Mouse (Mus musculus): ENCODE measurements around the gene Ahnak. TPM values are rescaled to one million over a fixed set of nuclear protein-coding genes. Genes with fewer than 3 reads are reported as not detected.
A peak's percentile ranks its signal among the peaks of the same experiment; 100 is the strongest.
"Not testable (repeated sequence)": the region's sequence is repeated elsewhere in the genome, so short reads cannot be mapped to it uniquely, and the experiment has no call there.

Gene Ahnak
- polyA plus RNA-seq, 1 experiment from 2014 or later: 3.0 TPM

GRCm38 (mm10) chr19:8972491-8972890 is 16.6 kb upstream of the Ahnak start:
- H3K27me3 ChIP-seq; ATAC-seq (ENCODE audit: insufficient read depth); H3K9me3 ChIP-seq (replicated peaks); H3K9ac ChIP-seq; H3K4me2 ChIP-seq; H3K4me3 ChIP-seq (replicated peaks); H3K27ac ChIP-seq (replicated peaks): not testable (repeated sequence)
- 76% methylated on average over 8 of the region's 8 CpGs for WGBS (ENCODE audit: insufficient replicate concordance)
- peaks cover 20% of the 10 kb centered on the region for H3K4me1 ChIP-seq (replicated peaks)
- peaks cover 89% of the 10 kb centered on the region for H3K36me3 ChIP-seq (replicated peaks)

GRCm38 (mm10) chr19:8974638-8975037 is 14.4 kb upstream of the Ahnak start:
- Histone ChIP-seq H3K27me3 (no peaks in the 10 kb centered on the region), H3K9ac (no peak overlapping the region), H3K36me3 (replicated peaks) (peaks cover 99% of the 10 kb centered on the region), H3K9me3 (replicated peaks) (no peaks in the 10 kb centered on the region), H3K4me1 (replicated peaks) (0 out of 2 replicates have a peak, but pooled peaks cover 8% of the 10 kb centered on the region), H3K4me3 (replicated peaks) (no peak overlapping the region), H3K27ac (replicated peaks) (no peak overlapping the region), H3K4me2 (no peak overlapping the region)
- no peak for ATAC-seq (ENCODE audit: insufficient read depth)
- 79% methylated on average over 1 of the region's 1 CpGs for WGBS (ENCODE audit: insufficient replicate concordance)

GRCm38 (mm10) chr19:8975491-8975890 is 13.6 kb upstream of the Ahnak start:
- H3K27ac ChIP-seq (replicated peaks): no peak overlapping the region
- H3K9me3 ChIP-seq (replicated peaks): no peaks in the 10 kb centered on the region
- 87% methylated on average over 2 of the region's 2 CpGs for WGBS (ENCODE audit: insufficient replicate concordance)
- H3K9ac ChIP-seq: no peak overlapping the region
- H3K4me1 ChIP-seq (replicated peaks): 0 out of 2 replicates have a peak, but pooled peaks cover 6% of the 10 kb centered on the region
- H3K27me3 ChIP-seq: no peaks in the 10 kb centered on the region
- peaks cover 99% of the 10 kb centered on the region for H3K36me3 ChIP-seq (replicated peaks)
- no peak overlapping the region for H3K4me2 ChIP-seq
- no peak overlapping the region for H3K4me3 ChIP-seq (replicated peaks)
- no peak for ATAC-seq (ENCODE audit: insufficient read depth)

GRCm38 (mm10) chr19:8976535-8976934 is 12.5 kb upstream of the Ahnak start:
- Histone ChIP-seq H3K4me1 (replicated peaks) (peaks cover 12% of the 10 kb centered on the region), H3K4me3 (replicated peaks) (no peak overlapping the region), H3K27me3 (no peaks in the 10 kb centered on the region), H3K9me3 (replicated peaks) (no peaks in the 10 kb centered on the region), H3K27ac (replicated peaks) (no peak overlapping the region; the same call in 1 of the 2 replicates), H3K4me2 (no peak overlapping the region), H3K9ac (no peak overlapping the region), H3K36me3 (replicated peaks) (peaks cover 95% of the 10 kb centered on the region)
- ATAC-seq (ENCODE audit: insufficient read depth): no peak; the same call in 1 of the 2 replicates
- 71% methylated on average over 3 of the region's 3 CpGs for WGBS (ENCODE audit: insufficient replicate concordance)

- no peak overlapping the region for H3K4me2 ChIP-seq
- H3K27ac ChIP-seq (replicated peaks): 0 out of 2 replicates have a peak overlapping the region, but pooled peaks have one; percentile 33
- H3K9me3 ChIP-seq (replicated peaks): no peaks in the 10 kb centered on the region
- no peak for ATAC-seq (ENCODE audit: insufficient read depth)
- 31% methylated on average over 5 of the region's 5 CpGs for WGBS (ENCODE audit: insufficient replicate concordance)
- no peak overlapping the region for H3K4me3 ChIP-seq (replicated peaks)
- H3K9ac ChIP-seq: no peak overlapping the region
- H3K4me1 ChIP-seq (replicated peaks): peaks cover 37% of the 10 kb centered on the region
- 0 out of 2 replicates have a peak, but pooled peaks cover 3% of the 10 kb centered on the region for H3K27me3 ChIP-seq
- peaks cover 53% of the 10 kb centered on the region for H3K36me3 ChIP-seq (replicated peaks)
Observed at GRCm38 (mm10) chr19:8980771-8981170, 8.3 kb upstream of the Ahnak start.

GRCm38 (mm10) chr19:8981450-8982168 is 7.5 kb upstream of the Ahnak start:
- Histone ChIP-seq H3K36me3 (replicated peaks) (peaks cover 45% of the 10 kb centered on the region), H3K9me3 (replicated peaks) (no peaks in the 10 kb centered on the region), H3K4me3 (replicated peaks) (no peak overlapping the region), H3K4me2 (no peak overlapping the region), H3K4me1 (replicated peaks) (peaks cover 41% of the 10 kb centered on the region), H3K27ac (replicated peaks) (no peak overlapping the region), H3K27me3 (peaks cover 11% of the 10 kb centered on the region), H3K9ac (no peak overlapping the region)
- 57% methylated on average over 2 of the region's 2 CpGs for WGBS (ENCODE audit: insufficient replicate concordance)
- no peak for ATAC-seq (ENCODE audit: insufficient read depth)

- Histone ChIP-seq H3K36me3 (replicated peaks) (peaks cover 36% of the 10 kb centered on the region), H3K4me1 (replicated peaks) (peaks cover 41% of the 10 kb centered on the region), H3K4me2 (no peak overlapping the region), H3K27me3 (peaks cover 20% of the 10 kb centered on the region), H3K9ac (no peak overlapping the region), H3K4me3 (replicated peaks) (no peak overlapping the region), H3K9me3 (replicated peaks) (no peaks in the 10 kb centered on the region), H3K27ac (replicated peaks) (peak overlapping the region; percentile 29; the same call in 1 of the 2 replicates)
- ATAC-seq (ENCODE audit: insufficient read depth): no peak
- 45% methylated on average over 5 of the region's 5 CpGs for WGBS (ENCODE audit: insufficient replicate concordance)
Observed at GRCm38 (mm10) chr19:8982303-8983149, 6.6 kb upstream of the Ahnak start.

- Histone ChIP-seq H3K4me2 (no peak overlapping the region), H3K36me3 (replicated peaks) (peaks cover 29% of the 10 kb centered on the region), H3K9ac (no peak overlapping the region), H3K9me3 (replicated peaks) (no peaks in the 10 kb centered on the region), H3K4me1 (replicated peaks) (peaks cover 44% of the 10 kb centered on the region), H3K27me3 (peaks cover 27% of the 10 kb centered on the region), H3K4me3 (replicated peaks) (no peak overlapping the region), H3K27ac (replicated peaks) (peak overlapping the region; percentile 29; the same call in 1 of the 2 replicates)
- 8% methylated on average over 4 of the region's 4 CpGs for WGBS (ENCODE audit: insufficient replicate concordance)
- 0 out of 2 replicates have a peak, but pooled peaks have one; percentile 16 for ATAC-seq (ENCODE audit: insufficient read depth)
Observed at GRCm38 (mm10) chr19:8983150-8983650, 5.9 kb upstream of the Ahnak start.

- Histone ChIP-seq H3K4me2 (no peak overlapping the region), H3K4me3 (replicated peaks) (no peak overlapping the region), H3K27me3 (peaks cover 39% of the 10 kb centered on the region), H3K4me1 (replicated peaks) (peaks cover 51% of the 10 kb centered on the region), H3K9ac (no peak overlapping the region), H3K9me3 (replicated peaks) (no peaks in the 10 kb centered on the region), H3K27ac (replicated peaks) (no peak overlapping the region), H3K36me3 (replicated peaks) (peaks cover 17% of the 10 kb centered on the region)
- 28% methylated on average over 7 of the region's 7 CpGs for WGBS (ENCODE audit: insufficient replicate concordance)
- ATAC-seq (ENCODE audit: insufficient read depth): no peak
Observed at GRCm38 (mm10) chr19:8984255-8984868, 4.7 kb upstream of the Ahnak start.

GRCm38 (mm10) chr19:8985891-8986290 is 3.2 kb upstream of the Ahnak start:
- Histone ChIP-seq H3K4me3 (replicated peaks) (no peak overlapping the region), H3K36me3 (replicated peaks) (peaks cover 3% of the 10 kb centered on the region; the same call in 1 of the 2 replicates), H3K9ac (no peak overlapping the region), H3K27ac (replicated peaks) (no peak overlapping the region), H3K4me2 (no peak overlapping the region), H3K9me3 (replicated peaks) (no peaks in the 10 kb centered on the region), H3K4me1 (replicated peaks) (peaks cover 62% of the 10 kb centered on the region), H3K27me3 (peaks cover 54% of the 10 kb centered on the region)
- ATAC-seq (ENCODE audit: insufficient read depth): no peak
- 59% methylated on average over 5 of the region's 5 CpGs for WGBS (ENCODE audit: insufficient replicate concordance)

Measured in liver, embryonic 15.5 days (tissue).